Mouse (Mus musculus) left cerebral cortex, adult 2 months (tissue): ENCODE measurements around the gene Asic2. TPM values are rescaled to one million over a fixed set of nuclear protein-coding genes. Genes with fewer than 3 reads are reported as not detected.

Experiments
- DNase-seq, 2 experiments: peaks; one replicate each; pipeline ENCODE4 v3.0.0; 2021 to 2022; ENCODE audit warnings: low spot score in 2 of 2, mixed read lengths in 1 of 2; ENCODE audit errors: extremely low spot score in 1 of 2
- H3K27ac ChIP-seq: fragments of 200-600 bp; 2 replicates; pipeline ENCODE4 v1.8.1; 2022
- H3K4me3 ChIP-seq: fragments of 200-600 bp; 2 replicates; pipeline ENCODE4 v1.8.1; 2022
- CTCF ChIP-seq: fragments of 200-600 bp; IDR thresholded peaks from 2 replicates; pipeline ENCODE4 v1.8.1; 2022; ENCODE audit warnings: antibody characterized with exemption, mild to moderate bottlenecking, moderate library complexity
- intact Hi-C: fragments of 180-260 bp; cut with DNase I; formaldehyde crosslinking; loops from one replicate; pipeline ENCODE4 v1.15.1; 2025
- total RNA-seq, 2 experiments: library from RNA; stranded (reverse); gene quantifications; 2 replicates each; pipeline ENCODE4 v1.2.3; 2021

Gene Asic2
- total RNA-seq, 2 experiments from 2014 or later = 65.7 to 75.2 TPM

DNA sequence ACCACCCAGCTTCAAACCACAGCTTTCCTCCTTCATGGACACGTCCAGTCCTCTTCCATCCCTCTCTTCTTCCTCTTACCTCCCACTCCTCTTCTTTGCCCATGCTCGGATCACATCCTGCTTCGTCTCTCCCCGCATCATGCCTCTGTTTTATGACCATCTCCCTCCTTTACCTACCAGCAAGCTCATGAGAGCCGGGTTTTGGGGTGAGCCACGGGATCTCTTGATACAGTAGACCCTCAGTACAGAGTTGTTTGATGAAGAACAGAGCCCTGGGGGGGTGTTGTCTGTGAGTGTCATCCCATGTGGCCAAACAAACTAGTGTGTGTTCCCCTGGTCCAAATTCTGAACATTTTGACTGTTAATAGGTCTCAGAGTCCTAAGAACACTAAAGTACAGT is 71.7 kb downstream of the Asic2 start:
- DNase-seq = no peak
- no peak for TF ChIP-seq CTCF
- Histone ChIP-seq H3K27ac (no peak overlapping the region), H3K4me3 (no peak overlapping the region)
- intact Hi-C loops = no loop called here

GRCm38 (mm10) chr11:81871506-81872213 is 96.6 kb downstream of the Asic2 start:
- no peak for TF ChIP-seq CTCF
- intact Hi-C loops = no loop called here
- DNase-seq = no peak
- no peak overlapping the region for H3K4me3 ChIP-seq
- H3K27ac ChIP-seq = no peak overlapping the region

DNA sequence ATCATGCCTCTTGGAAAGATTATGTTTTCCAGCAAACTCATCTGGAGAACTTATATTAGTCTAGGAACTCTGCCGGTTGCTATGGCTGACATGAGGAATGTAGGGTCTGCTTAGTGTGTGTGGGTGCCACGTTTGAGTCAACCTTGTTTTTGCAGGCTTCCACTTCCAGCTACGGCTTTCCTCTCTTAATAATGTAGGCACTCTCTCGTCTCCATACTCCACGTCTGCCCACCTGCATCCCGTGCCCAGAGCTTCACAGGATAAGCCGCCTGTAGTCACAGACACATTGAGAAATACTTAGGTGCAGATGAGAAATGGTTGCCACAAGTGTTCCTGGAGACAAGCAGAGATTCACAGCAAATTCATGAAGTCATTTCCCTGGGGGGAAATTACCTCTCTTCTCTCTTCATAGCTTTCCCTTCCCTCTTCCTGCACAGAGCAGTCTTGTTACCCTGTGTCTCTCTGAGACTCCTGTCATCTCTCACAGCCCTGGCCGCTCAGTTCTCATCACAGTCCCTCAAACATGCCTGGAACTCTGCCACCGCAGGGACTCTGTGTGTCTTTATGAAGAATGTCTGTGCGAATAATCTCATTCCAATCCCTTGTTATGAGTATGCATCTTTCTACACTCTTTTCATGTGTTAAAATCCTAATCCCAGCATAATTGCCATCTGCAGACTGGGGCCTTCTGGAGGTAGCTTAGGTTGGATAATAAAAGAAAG is 102.4 kb downstream of the Asic2 start:
- peak; percentile 21 to 23 for DNase-seq
- intact Hi-C loops = no loop called here
- TF ChIP-seq CTCF = no peak
- Histone ChIP-seq H3K27ac (no peak overlapping the region), H3K4me3 (no peak overlapping the region)

DNA sequence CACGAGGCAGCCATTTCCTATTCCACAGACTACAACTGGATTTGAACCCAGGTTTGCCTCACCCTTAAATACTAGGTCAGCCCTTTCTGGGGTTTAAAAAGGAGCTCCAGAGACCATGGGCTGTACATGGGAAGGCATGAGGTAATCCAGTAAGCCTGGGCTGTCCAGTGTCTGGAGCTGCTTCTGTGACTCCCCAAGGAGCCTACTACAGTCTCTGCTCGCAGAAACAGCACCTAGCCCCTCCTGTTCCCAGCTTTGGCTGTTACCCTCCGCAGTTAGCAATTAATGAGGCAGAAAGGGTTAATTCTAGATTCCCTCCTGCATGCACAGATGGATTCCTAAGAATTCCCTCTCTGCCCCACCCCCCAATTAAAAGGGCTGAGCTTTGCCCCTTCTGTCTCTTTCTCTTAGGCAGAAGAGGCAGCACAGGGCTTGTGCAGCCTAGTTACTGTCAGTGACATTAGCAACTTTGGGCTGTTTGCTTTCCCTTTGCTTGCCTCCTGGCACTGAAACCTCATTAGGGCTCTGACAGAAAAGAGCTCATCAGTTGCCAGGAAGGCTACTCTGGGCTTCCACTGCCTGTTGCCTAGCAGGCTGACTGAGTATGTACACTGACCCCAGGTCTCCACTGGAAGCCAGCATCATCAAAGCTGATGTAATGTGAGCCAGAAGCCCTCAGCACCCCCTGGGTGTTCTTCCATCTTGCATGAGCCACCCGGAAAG is 107.8 kb downstream of the Asic2 start, which contains the start of gene 5530401A14Rik:
TSS of gene 5530401A14Rik (plus strand) at position 424 of the 723 bp plus-strand sequence.
- peak; percentile 14 to 29 for DNase-seq
- Histone ChIP-seq H3K4me3 (no peak within 1 kb of the TSS), H3K27ac (no peak within 1 kb of the TSS)
- TF ChIP-seq CTCF = no peak
- intact Hi-C loops = no loop called here

- no peak for DNase-seq
- TF ChIP-seq CTCF = no peak
- intact Hi-C loops = no loop called here
- Histone ChIP-seq H3K4me3 (no peak overlapping the region), H3K27ac (no peak overlapping the region)
These were observed 120.3 kb downstream of the Asic2 start for GRCm38 (mm10) chr11:81847773-81848490.

- intact Hi-C loops = no loop called here
- no peak; the same call in 1 of the 2 replicates for TF ChIP-seq CTCF
- H3K27ac ChIP-seq = no peak overlapping the region
- H3K4me3 ChIP-seq = no peak overlapping the region
- no peak for DNase-seq
These were observed 122.6 kb downstream of the Asic2 start for GRCm38 (mm10) chr11:81845686-81846036.

DNA sequence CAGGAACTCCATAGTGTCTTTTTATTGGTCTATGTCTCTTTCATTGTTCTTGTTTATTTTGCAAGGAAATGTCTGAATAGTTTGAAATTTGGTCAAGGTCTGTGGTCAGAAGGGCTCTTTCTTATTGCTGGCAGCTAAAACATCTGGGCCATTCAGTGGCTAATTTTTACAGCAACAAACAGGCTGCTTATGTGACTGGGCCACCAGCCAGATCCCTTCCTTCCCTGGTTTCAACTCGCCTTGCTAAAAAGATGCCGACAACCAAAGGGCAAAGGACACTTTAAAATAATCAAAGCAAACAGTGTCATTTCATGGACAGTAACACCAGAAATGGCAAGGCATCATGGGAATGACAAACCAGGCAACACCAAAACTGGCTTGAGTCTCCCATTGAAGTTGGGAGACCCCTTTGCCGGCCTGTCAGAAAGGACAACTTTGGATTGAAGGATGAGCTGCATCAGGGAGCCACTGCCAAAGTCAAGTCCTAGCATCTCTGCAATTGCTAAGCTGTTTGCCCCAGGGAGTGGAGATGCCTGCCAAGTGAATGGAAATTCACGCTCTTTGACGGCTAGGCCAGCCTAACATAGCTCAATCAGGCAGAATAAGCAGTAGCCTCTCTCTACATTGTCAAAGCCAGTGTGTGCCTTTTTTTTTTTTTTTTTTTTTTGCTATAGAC is 123.1 kb downstream of the Asic2 start:
- intact Hi-C loops = no loop called here

DNA sequence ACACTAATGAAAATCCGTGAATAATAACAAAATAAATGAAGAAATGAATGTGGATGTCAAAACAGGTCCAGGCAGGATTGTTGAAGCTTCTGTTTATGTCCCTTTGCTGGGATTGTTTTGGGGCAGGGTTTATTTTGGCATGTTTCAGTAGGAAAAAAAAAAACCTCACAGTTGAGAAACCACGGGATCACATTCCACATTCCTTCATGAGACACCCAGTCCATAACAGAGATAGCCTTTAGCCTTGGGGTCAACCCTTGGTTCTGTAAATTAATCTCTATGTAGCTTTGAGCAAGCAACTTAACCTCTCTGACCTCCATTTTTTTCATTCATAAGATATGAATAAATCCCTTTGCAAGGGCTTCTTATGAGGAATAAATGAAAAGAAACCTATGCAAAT is 127.3 kb downstream of the Asic2 start:
- Histone ChIP-seq H3K27ac (no peak overlapping the region), H3K4me3 (no peak overlapping the region)
- intact Hi-C loops = no loop called here
- TF ChIP-seq CTCF = no peak
- no peak for DNase-seq

More for the DNA sequence above, 123.1 kb downstream of the Asic2 start:
- Histone ChIP-seq H3K27ac (no peak overlapping the region), H3K4me3 (no peak overlapping the region)
- no peak for TF ChIP-seq CTCF
- no peak for DNase-seq

DNA sequence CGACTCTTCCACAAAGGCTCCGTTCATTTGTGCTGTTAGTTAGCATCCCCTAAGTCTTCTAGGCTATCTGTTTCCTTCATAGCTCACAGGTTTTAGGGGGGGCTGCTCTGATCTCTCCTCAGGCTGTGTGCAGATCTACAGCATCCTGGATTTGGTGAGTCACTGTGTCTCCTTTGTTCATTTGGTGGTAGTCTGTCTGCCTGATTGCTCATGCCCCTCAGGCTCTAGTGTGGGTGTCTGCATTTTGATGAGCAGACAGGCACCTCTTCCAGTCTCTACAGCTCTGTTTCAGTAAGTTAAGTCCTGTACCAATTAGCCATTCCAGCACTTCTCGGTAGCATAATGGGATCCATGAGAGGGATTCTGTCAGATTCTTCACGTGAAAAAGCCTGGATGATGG is 129.8 kb downstream of the Asic2 start:
- intact Hi-C loops = no loop called here
- no peak for DNase-seq
- TF ChIP-seq CTCF = no peak
- Histone ChIP-seq H3K27ac (no peak overlapping the region), H3K4me3 (no peak overlapping the region)

GRCm38 (mm10) chr11:81832381-81832780 is 135.9 kb downstream of the Asic2 start:
- Histone ChIP-seq H3K27ac (no peak overlapping the region), H3K4me3 (no peak overlapping the region)
- intact Hi-C loops = no loop called here
- no peak for DNase-seq
- no peak for TF ChIP-seq CTCF

DNA sequence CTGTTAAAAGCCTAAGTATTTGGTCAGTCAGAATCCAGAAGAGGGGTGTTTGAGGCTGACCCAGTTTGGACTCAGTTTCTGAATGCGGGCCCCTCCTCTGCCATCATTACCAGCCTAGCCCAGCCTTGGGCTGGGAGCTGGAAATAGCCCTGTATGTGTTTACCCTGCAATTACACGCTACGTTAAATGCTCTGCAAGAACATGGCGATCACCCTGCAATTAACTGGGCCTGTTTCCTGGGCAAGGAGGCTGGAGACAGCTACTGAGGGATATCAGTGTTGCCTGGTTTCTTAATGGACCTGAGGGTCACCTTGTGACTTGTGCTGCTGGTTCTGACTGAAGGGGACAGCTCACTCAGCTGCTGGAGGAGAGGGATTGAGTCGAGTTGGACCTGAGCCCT is 151.7 kb downstream of the Asic2 start:
- Histone ChIP-seq H3K4me3 (no peak overlapping the region), H3K27ac (no peak overlapping the region)
- TF ChIP-seq CTCF = no peak
- DNase-seq = no peak
- intact Hi-C loops = no loop called here
